Mouse (Mus musculus): ENCODE measurements around the gene Slc19a2.

DNA sequence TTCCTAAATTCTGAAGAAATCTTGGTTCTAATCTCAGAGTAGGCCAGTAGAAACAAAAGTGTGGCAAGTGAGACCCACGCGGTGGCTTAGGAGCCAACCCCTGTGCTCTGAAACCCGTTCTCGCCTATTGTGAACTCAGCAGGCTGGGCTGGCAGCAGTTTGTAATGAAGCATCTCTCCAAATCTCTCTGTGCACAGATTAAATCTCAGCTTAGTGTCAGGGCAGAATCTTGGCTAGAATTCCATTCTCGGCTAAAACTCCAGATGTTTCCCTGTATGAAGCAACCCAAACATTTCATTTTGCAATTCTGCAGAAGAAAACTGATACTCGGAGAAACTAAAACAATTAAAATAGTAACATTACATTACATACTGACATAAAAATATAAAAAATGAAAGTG is 33.3 kb upstream of the Slc19a2 start:
- no peak for TF ChIP-seq CTCF (IDR thresholded peaks at IDR 0.05; ENCODE audit: borderline replicate concordance, insufficient read depth, low read length)
- TF ChIP-seq POLR2A (IDR thresholded peaks at IDR 0.05; ENCODE audit: low read depth, low read length) = no peak
